Mouse (Mus musculus) cerebellum, adult 11 months (tissue): ENCODE measurements around the gene Slc46a1.
A peak's percentile ranks its signal among the peaks of the same experiment; 100 is the strongest.

Experiments
- DNase-seq: peaks from one replicate; pipeline ENCODE4 v3.0.0; 2022

The Slc46a1 gene

DNA sequence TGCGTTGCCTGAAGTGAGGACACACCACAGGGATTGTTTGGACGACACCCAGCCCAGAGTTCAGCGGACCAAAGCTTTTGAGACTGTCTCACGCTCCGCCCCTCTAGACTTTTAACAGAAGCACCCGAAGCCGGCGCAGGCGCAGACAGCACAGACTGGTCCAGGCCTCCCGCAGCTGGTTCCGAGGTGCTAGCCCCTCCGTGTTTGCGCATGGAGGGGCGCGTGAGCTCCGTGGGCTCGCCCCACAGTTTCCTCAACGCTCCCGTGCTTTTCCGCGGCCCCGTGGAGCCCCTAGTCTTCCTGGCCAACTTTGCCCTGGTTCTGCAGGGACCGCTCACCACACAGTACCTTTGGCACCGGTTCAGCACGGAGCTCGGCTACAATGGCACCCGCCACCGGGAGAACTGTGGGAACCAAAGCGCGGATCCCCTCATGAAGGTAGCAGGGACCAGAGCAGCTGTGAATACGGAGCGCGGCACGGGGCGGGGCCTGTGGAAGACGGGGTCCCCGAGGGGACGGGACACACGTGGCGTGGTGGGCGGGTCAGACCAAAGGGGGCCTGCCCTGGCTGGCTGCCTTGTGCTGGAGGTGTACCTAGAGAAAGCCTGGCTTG is at the start of gene Slc46a1:
Slc46a1 (plus strand) TSS at position 130 of the 613 bp plus-strand sequence.
- DNase-seq: peak; percentile 46

DNA sequence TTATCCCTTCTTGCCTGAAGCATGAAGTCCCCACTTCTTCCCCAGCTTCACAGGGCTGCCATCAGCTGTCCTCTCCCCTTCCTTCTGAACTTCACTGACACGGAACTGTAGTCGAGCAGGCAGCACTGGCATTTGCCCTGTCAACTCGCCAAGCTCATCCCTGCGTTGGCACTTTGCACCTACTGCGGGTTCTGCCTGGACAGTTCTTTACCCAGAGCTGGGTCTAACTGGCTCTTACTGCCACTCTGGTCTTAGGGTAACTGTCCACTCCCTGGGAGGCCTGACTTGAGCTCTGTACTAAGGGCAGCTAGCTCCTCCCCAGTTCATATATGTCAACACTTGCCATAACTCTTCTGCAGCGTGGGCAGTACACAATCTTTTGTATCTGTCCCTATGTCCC is 48.6 kb upstream of the Slc46a1 start:
- DNase-seq: no peak

DNA sequence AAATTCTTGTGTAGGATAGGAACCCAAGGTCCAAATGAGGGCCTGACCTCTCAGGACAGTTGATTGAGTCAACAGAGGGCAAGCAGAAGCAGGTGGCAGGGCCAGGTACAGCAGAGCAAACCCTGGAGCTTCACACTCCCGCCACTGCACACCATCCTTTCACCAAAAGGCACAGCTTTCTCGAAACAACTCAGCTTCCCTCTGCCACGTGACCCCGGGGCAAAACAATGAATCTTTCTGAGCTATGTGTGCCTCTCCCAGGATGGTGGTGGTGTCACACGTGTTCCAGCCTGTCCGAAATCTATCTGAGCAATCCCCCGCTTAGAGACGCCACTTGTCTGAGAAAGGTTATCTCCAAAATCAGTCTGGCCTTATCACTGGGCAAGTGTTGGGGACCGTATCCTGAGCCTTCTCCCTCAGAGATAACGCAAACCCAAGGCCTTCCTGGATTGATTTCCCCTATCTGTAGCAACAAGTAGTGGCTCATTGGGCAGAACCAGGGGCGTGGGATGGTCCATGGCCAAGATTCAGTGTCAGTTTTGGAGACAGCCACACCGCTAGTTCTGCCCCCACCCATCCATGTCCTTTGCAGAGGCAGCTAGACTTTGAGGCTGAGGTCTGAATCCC is 45.1 kb upstream of the Slc46a1 start:
- no peak for DNase-seq

DNA sequence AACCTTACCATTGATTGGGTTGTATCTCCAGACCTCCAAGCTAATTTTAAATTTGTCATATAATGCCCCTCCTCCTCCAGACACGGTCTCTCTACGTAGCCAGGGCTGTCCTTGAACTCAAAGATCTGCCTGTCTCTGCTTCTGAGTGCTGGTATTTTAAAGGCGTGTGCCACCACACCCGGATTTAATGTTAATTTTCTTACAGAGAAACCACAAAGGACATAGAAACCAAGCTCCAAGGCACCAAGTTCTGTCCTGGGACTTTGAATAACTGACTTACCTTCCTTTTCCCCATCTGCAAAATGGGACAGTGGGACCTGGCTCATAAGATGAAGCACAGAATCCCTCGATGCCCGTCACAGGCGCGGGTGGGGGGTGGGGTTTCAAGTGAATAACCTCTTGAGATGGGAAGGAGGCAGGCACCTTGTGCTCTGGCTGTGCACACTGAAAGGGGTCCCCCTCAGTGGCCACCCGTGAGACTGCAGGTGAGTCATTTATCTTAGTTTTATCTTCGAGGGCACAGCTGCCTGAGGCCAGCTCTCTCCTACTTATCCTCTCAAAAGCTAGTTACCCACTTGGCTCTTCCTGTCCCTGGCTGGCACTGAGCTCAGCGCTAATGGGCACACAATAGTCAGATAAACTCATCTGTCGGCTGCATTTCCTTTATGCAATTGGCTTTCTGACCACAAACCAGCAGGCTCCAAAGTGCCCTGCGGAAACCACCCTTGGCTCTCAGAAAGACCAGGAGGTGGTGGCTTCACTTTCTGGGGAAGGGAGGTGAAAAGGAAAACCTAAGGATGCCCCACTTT is 44.1 kb upstream of the Slc46a1 start:
- no peak for DNase-seq

DNA sequence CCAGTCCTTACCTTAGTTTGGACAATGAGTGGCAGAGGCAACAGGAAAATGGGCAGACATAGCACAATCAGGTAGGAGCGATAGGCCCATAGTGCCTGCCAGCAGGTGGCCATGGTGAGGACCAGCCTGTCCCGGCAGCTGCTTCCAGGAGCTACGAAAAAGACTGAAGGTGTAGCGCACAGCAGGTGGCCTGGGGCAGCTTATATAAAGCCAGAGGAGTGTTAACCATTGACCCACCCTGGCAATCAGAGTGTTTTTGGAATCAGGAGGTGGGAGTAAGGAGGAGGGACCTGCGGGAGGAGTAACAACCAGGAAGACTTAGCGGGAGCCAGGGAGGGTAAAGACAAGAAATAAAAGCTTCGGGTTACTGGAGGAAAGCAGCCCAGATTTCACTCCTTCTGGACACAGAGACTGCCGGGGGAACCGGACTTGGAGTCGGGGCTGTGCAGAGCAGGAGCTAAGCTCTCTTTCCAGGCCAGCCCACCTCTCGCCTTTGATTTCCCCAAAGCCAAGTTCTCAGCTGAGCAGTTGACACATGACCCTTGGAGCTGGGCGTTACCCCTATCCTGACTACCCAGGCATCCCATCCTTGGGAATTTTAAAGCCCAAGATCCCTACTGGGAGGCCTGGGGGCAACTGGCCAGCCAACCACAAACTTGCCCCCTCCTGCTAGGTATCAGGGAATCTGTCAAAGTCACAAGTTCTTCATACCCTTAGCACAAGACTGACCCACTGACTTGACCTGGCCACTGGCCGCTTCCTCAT is 43.3 kb upstream of the Slc46a1 start, which contains the start of gene Slc13a2:
Slc13a2 (minus strand) TSS at position 163 of the 765 bp plus-strand sequence.
- DNase-seq: no peak

DNA sequence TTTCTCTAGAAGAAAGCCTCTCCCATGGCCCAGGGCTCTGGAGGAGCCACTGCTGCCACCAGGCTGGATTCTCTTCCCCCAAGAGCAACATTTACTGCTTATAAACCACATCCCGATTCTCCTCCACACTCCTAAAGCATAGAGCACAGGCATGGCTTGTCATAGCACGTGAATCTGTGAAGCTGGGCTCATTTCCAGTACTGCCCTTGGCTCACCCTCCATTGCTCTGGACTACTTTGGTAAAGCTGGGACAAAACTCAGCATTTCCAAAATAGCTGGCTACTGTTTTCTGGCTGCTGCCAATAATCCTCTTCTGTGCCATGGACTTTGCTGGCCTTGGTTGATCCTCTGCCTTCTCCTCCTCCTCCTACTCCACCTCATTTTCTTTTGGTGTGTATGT is 41.1 kb upstream of the Slc46a1 start:
- no peak for DNase-seq

DNA sequence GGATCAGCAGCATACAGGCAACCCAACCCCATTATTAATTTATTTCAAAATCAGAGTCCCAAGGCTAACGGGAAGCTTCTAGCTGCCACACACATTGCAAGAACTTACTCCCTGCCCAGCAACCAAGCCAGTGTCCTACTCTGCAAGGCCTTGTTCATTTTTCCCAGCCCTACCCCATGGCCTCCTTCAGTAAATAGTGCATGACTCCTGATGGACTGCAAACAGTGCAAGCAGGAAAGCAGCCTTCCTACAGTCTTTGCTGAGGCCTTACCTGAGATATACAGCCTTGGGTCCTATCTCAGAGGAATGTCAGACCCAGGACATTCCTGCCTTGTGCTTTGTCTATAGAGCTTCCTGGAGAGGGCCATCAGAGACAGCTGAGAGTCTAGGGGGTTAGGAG is 39.9 kb upstream of the Slc46a1 start:
- no peak for DNase-seq

DNA sequence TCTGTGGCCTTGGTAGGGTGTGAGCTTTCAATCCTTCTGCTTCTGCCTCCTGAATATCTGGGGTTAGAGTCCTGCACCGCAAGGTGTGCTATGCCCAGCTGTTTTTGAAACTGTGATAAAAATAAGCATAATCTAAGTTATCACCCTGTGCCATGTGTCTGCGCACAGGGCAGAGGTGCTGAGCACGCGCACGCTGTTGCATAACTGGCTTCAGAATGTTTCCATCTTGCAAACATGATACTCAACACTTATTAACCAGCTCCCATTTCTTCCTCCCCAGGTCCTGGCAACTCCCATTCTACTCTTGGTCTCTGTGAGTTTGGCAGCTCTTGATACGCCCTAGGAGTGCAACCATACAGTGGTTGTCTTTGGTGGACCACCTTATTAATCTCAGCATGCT is 37.8 kb upstream of the Slc46a1 start:
- no peak for DNase-seq

DNA sequence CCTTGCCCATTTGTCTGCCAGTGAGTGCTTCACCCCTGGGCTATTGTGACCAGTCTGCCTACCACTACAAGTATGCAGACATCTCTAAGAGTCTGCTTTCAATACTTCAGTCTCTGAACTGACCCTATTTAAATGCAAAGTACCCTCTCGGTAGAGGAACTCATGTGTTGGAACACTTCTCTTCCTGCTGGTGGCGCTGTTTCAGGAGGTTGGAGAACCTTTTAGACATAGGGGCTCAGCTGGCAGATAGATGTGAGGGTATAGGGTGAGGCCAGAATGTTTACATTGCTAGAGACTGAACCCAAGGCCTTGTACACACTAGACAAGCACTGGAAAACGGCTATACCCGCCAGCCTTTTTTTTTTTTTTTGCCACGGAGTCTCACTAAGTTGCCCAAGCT is 37.2 kb upstream of the Slc46a1 start:
- no peak for DNase-seq

DNA sequence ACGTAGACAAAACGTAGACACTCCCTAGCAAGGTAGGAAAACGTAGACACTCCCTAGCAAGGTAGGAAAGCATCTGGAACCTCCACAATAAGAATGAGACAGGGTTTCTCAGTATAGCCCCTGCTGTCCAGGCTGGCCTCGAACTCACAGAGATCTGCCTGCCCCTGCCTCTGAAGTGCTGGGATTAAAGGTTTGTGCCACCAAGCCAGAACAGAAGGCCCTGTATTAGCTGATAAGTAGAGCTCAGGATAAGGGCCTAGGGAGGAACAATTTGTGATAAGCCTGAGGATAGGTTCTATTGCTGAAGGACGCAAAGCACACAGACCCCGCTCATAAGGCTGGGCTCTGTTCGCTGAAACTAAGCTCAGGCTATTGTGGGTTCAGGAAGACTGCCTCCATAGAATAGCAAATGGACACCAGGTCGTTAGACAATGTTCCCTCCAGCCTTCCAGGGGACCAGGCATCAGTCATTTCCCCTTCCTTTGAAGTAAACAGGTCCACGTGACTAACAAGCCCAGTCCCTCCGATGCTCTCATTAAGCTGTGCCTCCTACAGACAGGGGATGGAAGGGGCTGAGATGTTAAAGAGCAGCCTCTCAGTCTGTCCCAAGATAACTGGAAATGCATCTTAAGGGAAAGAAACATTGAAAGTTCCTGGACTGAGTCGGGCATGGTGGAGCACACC is 35.2 kb upstream of the Slc46a1 start:
- no peak for DNase-seq

DNA sequence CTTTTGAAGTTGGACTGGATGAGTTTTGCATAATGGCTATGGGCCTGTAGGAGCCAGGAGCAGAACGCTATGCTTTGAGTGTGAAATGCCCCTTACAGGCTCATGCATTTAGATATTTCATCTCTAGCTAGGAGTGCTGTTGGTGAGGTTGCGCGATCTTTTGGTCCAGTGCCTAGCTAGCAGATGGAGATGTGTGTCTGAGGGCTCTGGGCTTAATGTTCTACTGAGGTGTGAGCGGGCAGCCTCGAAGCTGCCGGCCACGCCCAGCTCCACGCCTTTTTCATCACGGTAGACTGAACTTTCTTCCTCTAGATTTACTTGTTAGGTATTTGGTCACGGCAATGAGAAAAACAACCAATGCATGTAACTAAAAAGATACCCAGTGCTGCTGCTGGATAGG is 34.3 kb upstream of the Slc46a1 start:
- no peak for DNase-seq

DNA sequence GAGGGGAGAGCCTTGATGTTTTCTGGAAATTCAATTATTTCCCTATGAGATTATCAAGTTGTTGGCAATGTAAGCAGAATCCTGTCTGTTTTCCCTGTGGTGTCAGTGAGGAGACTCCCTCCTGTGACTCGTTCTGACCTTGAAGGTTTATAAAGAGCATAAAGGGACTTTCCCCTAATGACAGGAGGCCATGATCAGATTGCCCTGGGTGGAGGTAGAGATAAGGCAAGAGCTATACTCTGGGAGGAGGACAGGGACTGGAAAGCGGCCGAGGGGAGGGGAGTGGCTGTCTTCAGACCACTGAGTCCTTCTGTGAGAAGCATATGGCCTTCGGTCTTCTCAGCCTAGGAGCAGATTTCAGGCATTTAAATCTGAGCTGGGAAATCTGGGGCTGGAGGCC is 31.4 kb upstream of the Slc46a1 start:
- DNase-seq: no peak

DNA sequence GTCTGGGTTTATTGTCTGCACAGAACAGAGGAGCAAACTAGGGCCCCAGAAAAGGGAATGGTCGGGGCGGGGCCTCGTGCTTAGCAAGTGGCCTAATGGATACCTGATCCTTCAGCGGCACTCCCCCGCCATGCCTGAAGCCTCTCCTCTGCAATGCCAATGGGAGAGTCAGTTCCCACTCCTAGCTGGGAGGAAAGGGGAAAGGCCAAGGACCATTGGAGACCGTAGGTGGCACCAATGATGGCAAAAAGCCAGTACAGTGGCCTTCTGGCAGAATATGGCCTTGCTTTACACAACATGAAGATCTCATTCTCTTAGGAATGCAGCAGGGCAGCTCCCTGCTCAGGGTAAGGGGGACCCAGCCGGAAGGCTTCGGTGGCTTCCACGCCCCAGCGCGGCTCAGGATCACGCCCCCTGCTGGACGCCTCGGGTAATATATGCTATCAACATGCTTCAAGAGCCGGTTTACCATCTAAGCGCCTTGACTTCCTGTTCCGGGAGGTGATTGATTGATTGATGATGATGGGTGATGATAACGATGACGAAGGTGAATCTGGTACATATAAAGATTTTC is 29.6 kb upstream of the Slc46a1 start:
- no peak for DNase-seq

DNA sequence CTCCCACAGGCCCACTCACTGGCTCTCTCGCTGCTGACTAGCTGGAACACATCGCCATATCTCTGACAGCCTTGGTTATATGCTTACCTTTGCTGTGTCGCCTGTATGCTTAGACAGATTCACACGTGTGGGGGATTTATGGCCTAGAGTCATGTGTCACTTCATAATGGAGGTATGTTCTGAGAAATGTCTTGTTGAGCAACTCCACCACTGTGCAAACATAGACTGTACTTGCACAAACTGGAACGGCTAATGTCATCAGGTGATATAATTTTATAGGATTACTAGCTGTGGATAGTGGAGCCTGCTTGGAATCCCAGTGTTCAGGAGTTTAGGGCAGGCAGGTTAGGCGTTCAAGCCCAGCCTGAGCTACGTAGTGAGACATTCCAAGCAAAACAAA is 28.3 kb upstream of the Slc46a1 start:
- no peak for DNase-seq

DNA sequence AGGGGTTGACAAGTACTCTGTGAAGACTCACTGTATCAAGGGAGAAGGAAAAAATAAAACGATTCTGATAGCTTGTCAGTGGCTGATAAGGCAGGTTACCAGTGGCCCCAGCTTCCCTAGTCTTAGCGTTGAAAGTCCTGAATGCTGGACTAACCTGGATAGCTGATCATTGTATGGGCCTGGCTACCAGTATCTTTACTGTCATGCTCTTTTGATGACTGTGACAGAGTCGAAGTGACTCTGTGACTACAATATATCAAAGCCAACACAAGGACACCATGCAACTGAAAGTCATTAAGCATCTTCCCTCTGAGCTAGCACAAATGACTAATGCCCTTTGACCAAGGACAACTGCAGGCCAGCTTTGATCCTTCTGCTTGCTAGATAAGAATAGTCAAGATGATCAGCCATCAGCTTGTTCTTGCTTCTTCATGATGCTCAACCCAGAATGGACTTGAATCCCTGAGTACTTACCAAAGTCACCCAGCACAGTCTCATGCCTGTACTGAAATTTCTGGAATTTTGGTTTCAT is 27.0 kb upstream of the Slc46a1 start:
- DNase-seq: no peak

DNA sequence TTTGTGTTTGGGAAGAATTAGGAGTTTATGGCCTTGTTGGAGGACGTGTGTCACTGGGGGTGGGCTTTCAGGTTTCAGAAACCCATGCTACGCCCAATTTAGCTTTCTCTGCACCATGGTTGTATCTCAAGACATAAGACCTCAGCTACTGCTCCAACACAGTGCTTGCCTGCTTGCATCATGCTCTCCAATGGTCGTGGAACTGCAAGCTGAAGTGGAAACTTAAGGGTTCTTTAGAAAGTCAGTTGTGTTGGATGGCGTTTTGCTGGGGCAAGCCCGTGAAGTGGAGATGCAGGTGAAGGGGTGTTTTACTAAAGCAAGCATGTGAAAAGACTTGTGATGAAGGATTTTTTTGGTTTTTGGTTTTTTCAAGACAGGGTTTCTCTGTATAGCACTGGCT is 22.4 kb upstream of the Slc46a1 start:
- no peak for DNase-seq

DNA sequence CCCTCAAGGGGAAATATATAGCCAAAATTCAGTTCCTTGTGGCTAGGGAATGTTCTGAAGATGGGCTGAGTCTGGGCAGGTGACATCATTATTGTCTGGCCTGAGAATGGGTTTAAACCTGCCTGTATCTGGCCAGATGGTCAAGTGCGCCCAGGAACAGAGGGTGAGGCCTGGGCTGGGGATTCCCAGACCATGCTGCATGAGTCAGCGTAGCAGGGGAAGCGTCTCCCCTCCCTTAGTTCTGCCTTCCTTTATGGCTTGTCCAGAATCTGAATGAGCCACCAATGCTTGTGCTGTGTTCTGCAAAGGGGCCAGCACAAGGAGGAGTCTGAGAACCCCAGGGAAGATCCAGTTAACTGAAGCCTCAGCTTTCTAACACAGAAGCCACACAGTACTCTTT is 18.3 kb upstream of the Slc46a1 start:
- DNase-seq: no peak

DNA sequence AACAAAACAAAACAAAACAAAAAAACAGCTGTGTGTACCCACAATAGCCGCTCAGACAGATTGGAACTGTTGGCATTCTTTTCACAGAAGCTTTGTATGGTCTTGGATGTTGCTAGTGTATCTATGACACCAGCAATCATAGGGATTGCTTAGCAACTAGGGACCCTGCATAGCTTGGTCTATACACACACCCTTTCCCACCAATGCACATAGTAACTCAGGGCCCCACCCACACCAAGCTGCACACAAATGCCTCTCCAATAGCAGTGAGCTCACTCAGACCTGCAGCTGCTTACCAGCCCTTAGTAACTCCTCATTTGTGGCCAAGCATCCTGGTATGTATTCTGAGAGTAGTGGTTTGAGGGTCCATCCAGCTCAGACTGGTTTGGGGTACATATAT is 17.3 kb upstream of the Slc46a1 start:
- DNase-seq: no peak

DNA sequence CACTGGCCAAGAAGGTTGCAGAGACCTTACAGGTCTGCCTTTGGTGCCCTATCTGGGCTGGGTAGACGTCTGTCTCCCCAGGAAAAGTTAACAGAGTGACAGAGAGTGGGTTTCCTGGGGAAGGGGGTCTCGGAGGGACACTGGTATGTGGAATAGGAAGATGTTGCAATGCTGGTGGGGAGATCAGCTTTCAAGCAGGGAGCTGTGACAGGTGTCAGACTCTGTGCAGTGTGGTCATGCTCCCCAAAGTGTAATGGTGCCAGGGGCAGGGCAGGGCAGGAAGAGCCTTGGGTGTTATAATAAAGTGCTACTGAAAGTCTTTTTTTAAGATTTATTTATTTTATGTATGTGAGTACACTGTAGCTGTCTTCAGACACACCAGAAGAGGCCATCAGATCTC is 15.2 kb upstream of the Slc46a1 start:
- no peak for DNase-seq

DNA sequence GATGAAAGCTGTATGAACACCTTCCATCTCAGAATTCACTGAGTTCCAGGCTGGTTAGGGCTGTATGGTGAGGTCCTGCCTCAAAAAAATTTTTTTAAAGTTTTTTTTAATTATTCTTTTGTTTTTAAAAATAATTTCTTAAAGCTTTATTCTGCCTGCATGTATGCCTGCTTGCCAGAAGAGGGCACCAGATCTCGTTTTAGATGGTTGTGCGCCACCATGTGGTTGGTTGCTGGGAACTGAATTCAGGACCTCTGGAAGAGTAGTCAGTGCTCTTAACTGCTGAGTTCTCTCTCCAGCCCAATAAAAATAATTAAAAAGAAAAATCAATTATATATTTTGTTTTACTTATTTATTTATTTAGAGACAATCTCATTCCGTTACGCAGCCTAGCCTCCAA is 11.8 kb upstream of the Slc46a1 start:
- DNase-seq: peak; percentile 37

DNA sequence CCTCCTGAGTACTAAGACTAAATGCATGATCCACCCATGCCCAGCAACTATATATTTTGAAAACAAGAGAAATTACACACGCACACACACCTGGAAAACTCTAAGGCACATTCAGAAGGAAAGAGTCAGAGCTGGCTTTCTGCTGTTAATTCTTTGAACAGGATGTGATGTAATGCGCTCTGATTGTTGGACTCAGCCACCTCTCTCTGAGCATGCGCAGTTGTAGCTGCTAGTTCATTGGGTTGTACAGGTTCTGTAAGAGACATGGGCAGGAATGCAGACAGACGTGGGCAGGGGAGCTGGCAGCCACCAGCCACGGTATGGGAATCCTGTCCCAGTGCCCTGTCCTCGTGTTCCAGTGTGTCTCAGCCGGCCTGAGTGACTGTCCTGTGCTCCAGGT is 11.2 kb upstream of the Slc46a1 start:
- no peak for DNase-seq

DNA sequence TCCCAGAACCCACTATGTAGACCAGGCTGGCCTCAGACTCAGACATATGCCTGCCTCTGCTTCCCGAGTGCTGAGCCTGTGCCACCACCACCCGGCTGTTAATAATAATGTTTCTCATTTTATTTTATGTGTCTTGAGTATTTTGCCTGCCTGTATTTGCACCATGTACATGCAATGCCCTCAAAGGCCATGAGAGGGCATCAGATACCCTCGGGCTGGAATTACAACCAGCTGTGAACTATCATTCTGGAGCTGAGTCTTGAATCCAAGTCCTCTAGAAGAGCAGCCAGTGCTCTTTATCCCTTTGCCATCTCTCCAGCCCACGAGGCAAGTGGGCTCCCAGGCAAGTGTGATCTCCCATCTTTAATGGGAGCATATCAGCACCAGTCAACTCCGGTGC is 10.2 kb upstream of the Slc46a1 start:
- DNase-seq: no peak
